Mouse (Mus musculus) intestine, embryonic 14.5 days (tissue): ENCODE measurements at regions not wholly inside any gene's neighbourhood (a gene's known extent, or its start where the extent isn't known, plus 50 kb on each side); places are given as distances from the start of the nearest gene placed in this dataset.

Source experiments
- ATAC-seq: fragments of 200-750 bp; cut with Nextera tagmentation; replicated peaks from 2 replicates; pipeline ENCODE4 v1.8.0; 2017; ENCODE audit warnings: low read depth, moderate number of reproducible peaks, moderate TSS enrichment, moderate library complexity; ENCODE audit not compliant: low FRiP score, low TSS enrichment
- DNase-seq: peaks from one replicate; pipeline ENCODE4 v3.0.0-alpha.2; 2018; ENCODE audit warnings: low spot score
- H3K27ac ChIP-seq: fragments of 300-500 bp; sonication (generic); 2 replicates; pipeline ENCODE4 v1.5.1; 2014; ENCODE audit warnings: low read depth, mild to moderate bottlenecking, control low read depth
- H3K27me3 ChIP-seq: fragments of 300-500 bp; sonication (generic); replicated peaks from 2 replicates; pipeline ENCODE4 v1.6.1; 2014; ENCODE audit warnings: low read length, control low read depth; ENCODE audit not compliant: control insufficient read depth, insufficient read depth
- H3K36me3 ChIP-seq: fragments of 300-500 bp; sonication (generic); 2 replicates; pipeline ENCODE4 v1.6.1; 2014; ENCODE audit warnings: low read length, control low read depth; ENCODE audit not compliant: control insufficient read depth, insufficient read depth
- H3K4me1 ChIP-seq: fragments of 300-500 bp; sonication (generic); replicated peaks from 2 replicates; pipeline ENCODE4 v1.6.1; 2014; ENCODE audit warnings: low read length, control low read depth, mixed read lengths; ENCODE audit not compliant: control insufficient read depth, insufficient read depth
- H3K4me2 ChIP-seq: fragments of 300-500 bp; sonication (generic); 2 replicates; pipeline ENCODE4 v1.6.1; 2014; ENCODE audit warnings: low read length
- H3K4me3 ChIP-seq: fragments of 300-500 bp; sonication (generic); 2 replicates; pipeline ENCODE4 v1.5.1; 2014; ENCODE audit warnings: low read depth, low read length, control low read depth, mixed read lengths
- H3K9ac ChIP-seq: fragments of 300-500 bp; sonication (generic); 2 replicates; pipeline ENCODE4 v1.6.1; 2014; ENCODE audit warnings: mild to moderate bottlenecking, low read length
- H3K9me3 ChIP-seq: fragments of 300-500 bp; sonication (generic); 2 replicates; pipeline ENCODE4 v1.6.1; 2016; ENCODE audit warnings: low read length, control low read depth; ENCODE audit not compliant: control insufficient read depth
- WGBS: fragments of 180-500 bp; shearing (Covaris S2); extraction: QIAGEN DNeasy Blood & Tissue Kit; methylation state at CpG from one replicate; pipeline ENCODE4 v1.1.7; 2014; 5-methylcytosine and 5-hydroxymethylcytosine counted together

GRCm38 (mm10) chr4:26965831-26966230, 619.1 kb upstream of the Manea start:
- no peaks in the 10 kb centered on the region for H3K4me1 ChIP-seq
- H3K27ac ChIP-seq: no peak overlapping the region
- H3K27me3 ChIP-seq: no peaks in the 10 kb centered on the region
- DNase-seq (no peak), ATAC-seq (no peak)
- H3K9me3 ChIP-seq: no peaks in the 10 kb centered on the region
- no peak overlapping the region for H3K9ac ChIP-seq
- H3K4me3 ChIP-seq: no peak overlapping the region
- 88% methylated on average over 2 of the region's 2 CpGs for WGBS
- no peaks in the 10 kb centered on the region for H3K36me3 ChIP-seq
- no peak overlapping the region for H3K4me2 ChIP-seq

GRCm38 (mm10) chr4:26964850-26965249, 618.2 kb upstream of the Manea start:
- Histone ChIP-seq H3K27ac (no peak overlapping the region), H3K27me3 (no peaks in the 10 kb centered on the region), H3K9me3 (no peaks in the 10 kb centered on the region), H3K36me3 (no peaks in the 10 kb centered on the region), H3K9ac (no peak overlapping the region), H3K4me1 (no peaks in the 10 kb centered on the region), H3K4me2 (no peak overlapping the region), H3K4me3 (no peak overlapping the region)
- WGBS: 74% methylated on average over 2 of the region's 2 CpGs
- ATAC-seq (no peak), DNase-seq (no peak)

GRCm38 (mm10) chr4:26944617-26945016, 597.9 kb upstream of the Manea start:
- Histone ChIP-seq H3K9ac (no peak overlapping the region), H3K36me3 (no peaks in the 10 kb centered on the region), H3K4me2 (no peak overlapping the region), H3K27ac (no peak overlapping the region), H3K4me3 (no peak overlapping the region), H3K9me3 (no peaks in the 10 kb centered on the region), H3K27me3 (no peaks in the 10 kb centered on the region), H3K4me1 (no peaks in the 10 kb centered on the region)
- ATAC-seq (no peak), DNase-seq (no peak)
- 89% methylated on average over 2 of the region's 2 CpGs for WGBS

GRCm38 (mm10) chr4:26933988-26934798, 587.5 kb upstream of the Manea start:
- DNase-seq: peak; percentile 52
- WGBS: 51% methylated on average over 10 of the region's 10 CpGs
- H3K4me2 ChIP-seq: no peak overlapping the region

DNA sequence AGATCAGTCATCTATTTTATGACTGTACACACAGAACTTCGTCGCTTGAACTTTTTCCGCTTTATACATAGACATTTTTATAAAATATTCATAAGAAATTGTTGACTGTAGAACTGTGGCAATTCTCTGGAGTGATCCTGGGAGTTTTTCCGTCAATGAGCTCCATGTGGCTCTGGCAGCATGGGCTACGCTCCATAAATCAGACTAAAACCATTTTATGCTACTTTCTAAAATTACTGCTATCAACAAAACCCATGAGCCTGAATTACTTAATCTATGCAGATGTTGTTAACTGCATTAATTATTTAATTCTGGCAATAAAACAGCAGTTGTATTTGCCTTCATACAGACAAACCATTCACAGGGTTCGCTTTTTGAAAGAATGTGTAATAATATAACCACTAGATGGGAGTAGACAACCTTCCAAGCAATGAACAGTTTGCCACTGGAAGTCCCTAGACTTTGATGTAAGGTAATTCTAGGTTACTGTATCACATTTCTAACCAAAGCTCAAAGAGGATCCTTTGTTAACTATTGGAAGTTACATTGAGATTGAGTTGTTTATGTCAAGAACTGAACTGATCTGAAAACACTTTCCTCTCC, 583.3 kb upstream of the Manea start:
- DNase-seq: no peak
- 60% methylated on average over 6 of the region's 6 CpGs for WGBS
- ATAC-seq: no peak

More at GRCm38 (mm10) chr4:26933988-26934798, 587.5 kb upstream of the Manea start:
- ATAC-seq: no peak; the same call in 1 of the 2 replicates
- Histone ChIP-seq H3K36me3 (no peaks in the 10 kb centered on the region), H3K4me3 (no peak overlapping the region), H3K9ac (no peak overlapping the region), H3K27me3 (no peaks in the 10 kb centered on the region), H3K27ac (no peak overlapping the region), H3K9me3 (no peaks in the 10 kb centered on the region), H3K4me1 (no peaks in the 10 kb centered on the region)

DNA sequence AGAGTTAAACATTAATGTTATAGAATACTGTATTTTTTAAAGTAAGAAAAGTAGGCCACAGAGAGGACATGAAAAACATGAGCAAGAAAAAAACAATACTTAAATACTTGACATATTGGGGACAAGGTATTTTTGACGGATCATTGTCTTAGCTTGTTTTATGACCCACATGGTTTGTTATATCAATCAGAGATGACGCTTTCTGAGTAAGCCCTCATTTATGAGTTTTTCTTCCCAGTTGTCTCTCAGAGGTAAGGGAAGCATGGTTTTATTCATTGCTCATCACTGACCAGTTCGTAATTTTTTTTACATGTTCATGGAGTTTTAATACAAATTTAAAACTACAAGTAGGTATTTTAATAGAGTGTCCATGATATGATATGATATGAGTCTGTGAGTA, 579.4 kb upstream of the Manea start:
- Histone ChIP-seq H3K9me3 (no peaks in the 10 kb centered on the region), H3K4me3 (no peak overlapping the region), H3K27me3 (no peaks in the 10 kb centered on the region), H3K4me1 (no peaks in the 10 kb centered on the region), H3K4me2 (no peak overlapping the region), H3K36me3 (no peaks in the 10 kb centered on the region), H3K27ac (no peak overlapping the region), H3K9ac (no peak overlapping the region)
- WGBS: 85% methylated on average over 3 of the region's 3 CpGs
- no peak for DNase-seq
- no peak for ATAC-seq

More for the DNA sequence above, 583.3 kb upstream of the Manea start:
- H3K36me3 ChIP-seq: no peaks in the 10 kb centered on the region
- H3K27me3 ChIP-seq: no peaks in the 10 kb centered on the region
- H3K9ac ChIP-seq: no peak overlapping the region
- no peaks in the 10 kb centered on the region for H3K4me1 ChIP-seq
- H3K4me3 ChIP-seq: no peak overlapping the region
- no peak overlapping the region for H3K4me2 ChIP-seq
- no peak overlapping the region for H3K27ac ChIP-seq
- no peaks in the 10 kb centered on the region for H3K9me3 ChIP-seq

DNA sequence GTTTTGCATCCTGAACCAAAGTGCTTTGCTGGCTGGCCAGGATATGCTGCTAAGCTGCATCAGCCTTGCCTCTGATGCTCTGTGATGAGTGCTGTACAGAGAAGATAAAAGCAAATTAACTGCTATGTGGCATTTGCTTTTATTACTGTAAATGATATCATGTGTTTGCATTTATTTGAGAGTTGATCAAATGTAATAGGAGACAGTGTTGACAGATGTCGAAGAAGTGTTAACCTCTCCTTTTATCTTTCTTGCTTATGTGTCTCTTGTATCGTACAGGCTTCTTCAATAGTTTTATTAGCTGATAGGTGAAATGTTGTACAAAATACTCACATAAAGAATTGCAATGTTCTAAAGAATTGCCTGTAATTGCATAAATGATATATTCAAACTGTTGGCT, 541.8 kb upstream of the Manea start:
- H3K9me3 ChIP-seq: no peaks in the 10 kb centered on the region
- WGBS: 79% methylated on average over 2 of the region's 2 CpGs
- no peaks in the 10 kb centered on the region for H3K4me1 ChIP-seq
- no peak for DNase-seq
- no peak for ATAC-seq
- H3K27me3 ChIP-seq: no peaks in the 10 kb centered on the region
- no peak overlapping the region for H3K9ac ChIP-seq
- no peaks in the 10 kb centered on the region for H3K36me3 ChIP-seq
- H3K27ac ChIP-seq: no peak overlapping the region
- H3K4me2 ChIP-seq: no peak overlapping the region
- no peak overlapping the region for H3K4me3 ChIP-seq

GRCm38 (mm10) chr4:26879022-26879421, 532.3 kb upstream of the Manea start:
- no peaks in the 10 kb centered on the region for H3K36me3 ChIP-seq
- 31% methylated on average over 3 of the region's 3 CpGs for WGBS
- no peak overlapping the region for H3K4me2 ChIP-seq

DNA sequence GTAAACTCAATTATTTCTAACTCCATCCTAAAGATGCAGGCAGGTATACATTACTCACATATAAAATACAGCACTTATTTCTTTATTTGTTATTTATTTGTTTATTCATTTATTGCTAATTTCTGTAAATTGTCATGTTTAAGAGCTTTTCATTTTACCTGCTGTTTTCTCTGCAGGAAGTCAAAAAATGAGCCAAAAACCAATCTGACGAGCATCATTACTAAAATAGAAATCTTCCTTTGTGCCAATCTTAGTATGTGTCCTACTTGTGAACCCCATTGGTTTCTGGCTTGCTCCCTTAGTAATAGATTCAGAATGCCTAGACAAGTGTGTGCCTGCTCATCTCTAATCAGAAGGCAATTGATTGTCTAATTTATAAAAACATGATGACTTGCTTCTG, 495.1 kb upstream of the Manea start:
- H3K4me1 ChIP-seq: no peaks in the 10 kb centered on the region

More at GRCm38 (mm10) chr4:26879022-26879421, 532.3 kb upstream of the Manea start:
- Histone ChIP-seq H3K4me1 (no peaks in the 10 kb centered on the region), H3K9me3 (no peaks in the 10 kb centered on the region), H3K27ac (no peak overlapping the region), H3K27me3 (no peaks in the 10 kb centered on the region), H3K4me3 (no peak overlapping the region), H3K9ac (no peak overlapping the region)
- no peak for ATAC-seq
- DNase-seq: no peak

More for the DNA sequence above, 495.1 kb upstream of the Manea start:
- H3K4me3 ChIP-seq: no peak overlapping the region
- no peak overlapping the region for H3K4me2 ChIP-seq
- ATAC-seq: no peak
- H3K36me3 ChIP-seq: no peaks in the 10 kb centered on the region
- H3K27me3 ChIP-seq: no peaks in the 10 kb centered on the region
- H3K27ac ChIP-seq: no peak overlapping the region
- no peak for DNase-seq
- H3K9me3 ChIP-seq: no peaks in the 10 kb centered on the region
- no peak overlapping the region for H3K9ac ChIP-seq
- 80% methylated on average over 1 of the region's 1 CpGs for WGBS
